Mouse (Mus musculus): ENCODE data around the gene Cnot9. TPM values are rescaled to one million over a fixed set of nuclear protein-coding genes. Genes with fewer than 3 reads are reported as not detected.

The Cnot9 gene
- total RNA-seq (2012; rRNA removed) (46.1 and 52.3 TPM in 2 replicates), total RNA-seq (2014; rRNA removed) (80.8 and 84.5 TPM in 2 replicates), polyA plus RNA-seq (2012; ENCODE audit: insufficient read length, low read depth) (58.5 and 70.5 TPM in 2 replicates)

DNA sequence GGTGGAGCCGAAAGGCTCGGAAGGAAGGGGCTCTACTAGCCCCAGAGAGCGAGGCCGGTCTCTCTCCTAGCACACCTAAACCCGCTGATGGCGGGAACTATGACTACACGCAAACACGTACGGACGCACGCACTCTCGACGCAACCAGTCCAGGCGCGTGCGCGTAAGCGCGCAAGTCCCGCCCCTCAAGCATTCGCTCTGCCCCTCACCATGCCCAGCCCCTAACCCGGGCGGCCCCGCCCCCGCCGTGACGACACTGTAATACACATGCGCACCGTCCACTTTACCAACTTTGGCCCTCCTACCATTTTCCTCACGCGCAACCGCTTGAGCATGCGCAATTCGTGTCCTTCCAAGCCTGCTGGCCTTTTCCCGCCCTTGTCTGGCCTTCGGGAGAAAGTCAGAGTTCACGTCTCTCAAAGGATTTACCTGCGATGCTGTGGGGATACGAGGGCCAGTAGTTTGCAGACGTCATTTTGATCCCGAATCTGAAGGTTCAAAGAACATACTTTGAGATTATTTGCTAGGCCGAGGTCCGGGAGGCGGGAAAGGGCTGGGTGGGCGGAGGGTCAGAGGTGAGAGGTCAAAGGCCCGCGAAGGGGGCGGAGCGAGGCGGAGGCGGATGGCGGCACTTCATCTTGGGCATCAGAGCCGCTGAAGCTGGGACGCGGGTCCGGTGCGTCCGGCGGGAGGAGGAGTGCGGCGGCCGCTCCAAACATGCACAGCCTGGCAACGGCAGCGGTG, at the start of gene Cnot9:
TSS of gene Cnot9 (plus strand) at position 338 of the 744 bp plus-strand sequence.
- peak; percentile 99 for DNase-seq (ENCODE audit: extremely low read depth)
- in situ Hi-C loops (cut with MboI; ENCODE audit: low pct_ligation_motif_present, low pct_unique_long_range_greater_than_20kb, low sequenced_read_pairs) (no loop called here), dilution Hi-C loops (cut with MboI; ENCODE audit: extremely low pct_ligation_motif_present, extremely low pct_unique_long_range_greater_than_20kb, low sequenced_read_pairs) (no loop called here)
- TF ChIP-seq RAD21 (IDR thresholded peaks at IDR 0.05; ENCODE audit: low read depth, low read length) (no peak), USF1 (IDR thresholded peaks at IDR 0.05; ENCODE audit: low read depth, low read length) (no peak), KAT2A (IDR thresholded peaks at IDR 0.05; ENCODE audit: insufficient replicate concordance, low read length) (peak; percentile 86), SMC3 (IDR thresholded peaks at IDR 0.05; ENCODE audit: low read depth, low read length) (no peak), IRF4 (IDR thresholded peaks at IDR 0.05; ENCODE audit: low read depth, low read length) (peak; percentile 23; the same call in 1 of the 2 replicates), ZNF384 (IDR thresholded peaks at IDR 0.05; ENCODE audit: low read depth, low read length) (no peak), MAZ (IDR thresholded peaks at IDR 0.05; ENCODE audit: low read depth, low read length) (peak; percentile 89), MAX (IDR thresholded peaks at IDR 0.05; ENCODE audit: low read length) (peak; percentile 85), UBTF (IDR thresholded peaks at IDR 0.05; ENCODE audit: low read depth, low read length) (no peak), CHD1 (IDR thresholded peaks at IDR 0.05; ENCODE audit: low read depth, low read length) (peak; percentile 52; the same call in 1 of the 2 replicates), RCOR1 (conservative IDR thresholded peaks at IDR 0.05; ENCODE audit: low read depth, low read length) (peak; percentile 39; the same call in 1 of the 2 replicates), JUN (IDR thresholded peaks at IDR 0.05; ENCODE audit: insufficient read depth, low read depth, low read length) (0 out of 2 replicates have a peak, but pooled peaks have one; percentile 2), EP300 (IDR thresholded peaks at IDR 0.05; ENCODE audit: low read length) (no peak), ETS1 (conservative IDR thresholded peaks at IDR 0.05; ENCODE audit: low read depth, low read length) (no peak), ELF1 (IDR thresholded peaks at IDR 0.05; ENCODE audit: low read depth, low read length) (peak; percentile 65), NELFE (IDR thresholded peaks at IDR 0.05; ENCODE audit: low read depth, low read length) (peak; percentile 91), TBP (conservative IDR thresholded peaks at IDR 0.05; ENCODE audit: low read depth, low read length) (peak; percentile 57; the same call in 1 of the 2 replicates), ZKSCAN1 (IDR thresholded peaks at IDR 0.05; ENCODE audit: borderline replicate concordance, low read depth, low read length) (no peak), SIN3A (IDR thresholded peaks at IDR 0.05; ENCODE audit: low read length) (peak; percentile 77), PAX5 (IDR thresholded peaks at IDR 0.05; ENCODE audit: low read length) (no peak), USF2 (conservative IDR thresholded peaks at IDR 0.05; ENCODE audit: low read depth, low read length) (no peak), BHLHE40 (IDR thresholded peaks at IDR 0.05; ENCODE audit: low read depth, low read length) (peak; percentile 51; the same call in 1 of the 2 replicates), CHD2 (IDR thresholded peaks at IDR 0.05; ENCODE audit: low read length) (peak; percentile 96), TCF12 (IDR thresholded peaks at IDR 0.05; ENCODE audit: low read depth, low read length) (peak; percentile 80), ZMIZ1 (IDR thresholded peaks at IDR 0.05; ENCODE audit: low read depth, low read length) (peak; percentile 86), MEF2A (IDR thresholded peaks at IDR 0.05; ENCODE audit: borderline replicate concordance, low read depth, low read length) (peak; percentile 38; the same call in 1 of the 2 replicates), POLR2A (IDR thresholded peaks at IDR 0.05; ENCODE audit: low read depth, low read length) (peak; percentile 75), MAFK (IDR thresholded peaks at IDR 0.05; ENCODE audit: insufficient replicate concordance, low read length) (no peak), JUND (conservative IDR thresholded peaks at IDR 0.05; ENCODE audit: low read depth, low read length) (no peak), NRF1 (IDR thresholded peaks at IDR 0.05; ENCODE audit: low read depth, low read length) (peak; percentile 97), MYC (IDR thresholded peaks at IDR 0.05; ENCODE audit: low read depth, low read length) (peak; percentile 61; the same call in 1 of the 2 replicates), ZC3H11A (IDR thresholded peaks at IDR 0.05; ENCODE audit: low read depth, low read length) (no peak), GABPA (IDR thresholded peaks at IDR 0.05; ENCODE audit: insufficient replicate concordance, low read depth, low read length) (no peak), POLR2AphosphoS2 (IDR thresholded peaks at IDR 0.05; ENCODE audit: low read depth, low read length) (no peak; the same call in 1 of the 2 replicates), E2F4 (IDR thresholded peaks at IDR 0.05; ENCODE audit: insufficient replicate concordance, low read depth, low read length) (peak; percentile 99), MXI1 (IDR thresholded peaks at IDR 0.05; ENCODE audit: low read depth, low read length) (peak; percentile 63; the same call in 1 of the 2 replicates), HCFC1 (IDR thresholded peaks at IDR 0.05; ENCODE audit: low read depth, low read length) (peak; percentile 83), CTCF (conservative IDR thresholded peaks at IDR 0.05 in 1 of 2, IDR thresholded peaks at IDR 0.05 in 1 of 2; ENCODE audit: low read depth in 2 of 2, low read length in 2 of 2) (no peak)
- Histone ChIP-seq H3K4me2 (ENCODE audit: insufficient read depth, low read depth, poor library complexity, severe bottlenecking) (peak within 1 kb of the TSS; percentile 92; the same call in 1 of the 2 replicates), H3K36me3 (replicated peaks in 1 of 2; ENCODE audit: control insufficient read depth in 1 of 2, insufficient read depth in 1 of 2, low read length in 1 of 2) (peaks cover 0 to 20% of the 10 kb centered on the region in 2 experiments), H3K4me3 (replicated peaks in 1 of 3; ENCODE audit: low read depth in 2 of 3, low read length in 2 of 3, poor library complexity in 1 of 3) (peak within 1 kb of the TSS; percentile 90 to 98 (median 96)), H3K79me2 (replicated peaks; ENCODE audit: control insufficient read depth, extremely low read depth, insufficient read depth, poor library complexity, severe bottlenecking) (peaks cover 73% of the 10 kb centered on the region), H3K27me3 (replicated peaks) (no peaks in the 10 kb centered on the region), H3K9ac (ENCODE audit: insufficient read depth, low read depth) (peak within 1 kb of the TSS; percentile 75), H3K27ac (ENCODE audit: insufficient read depth, low read depth) (peak within 1 kb of the TSS; percentile 51), H3K9me3 (replicated peaks; ENCODE audit: low read length) (no peaks in the 10 kb centered on the region), H3K4me1 (ENCODE audit: control insufficient read depth in 1 of 2, insufficient read depth in 2 of 2) (peaks cover 8 to 54% of the 10 kb centered on the region in 2 experiments; a peak in 3 of 4 replicates)

Measured in CH12.LX (cell line).